Mouse (Mus musculus) bone marrow macrophage, adult 2 months (primary cell): Measurements from ENCODE around the gene Dio3. TPM values are rescaled to one million over a fixed set of nuclear protein-coding genes. Genes with fewer than 3 reads are reported as not detected.

Source experiments
- H3K27ac ChIP-seq: 2 replicates; pipeline ENCODE4 v1.5.1; 2012; ENCODE audit warnings: low read depth, low read length; ENCODE audit not compliant: insufficient read depth
- H3K4me1 ChIP-seq: 2 replicates; pipeline ENCODE4 v1.6.1; 2012; ENCODE audit warnings: low read length; ENCODE audit not compliant: control insufficient read depth, insufficient read depth
- H3K4me3 ChIP-seq: 2 replicates; pipeline ENCODE4 v1.5.1; 2012; ENCODE audit warnings: mild to moderate bottlenecking, low read length, moderate library complexity; ENCODE audit not compliant: insufficient read depth
- CTCF ChIP-seq: IDR thresholded peaks from 2 replicates; pipeline ENCODE4 v1.5.1; 2012; ENCODE audit warnings: low read depth, mild to moderate bottlenecking, low read length, moderate library complexity
- POLR2A ChIP-seq: IDR thresholded peaks from 2 replicates; pipeline ENCODE4 v1.6.1; 2012; ENCODE audit warnings: mild to moderate bottlenecking, low read depth, low read length, borderline replicate concordance
- polyA plus RNA-seq: library from polyadenylated mRNA; stranded (reverse); fragments of >200 nt; gene quantifications from 2 replicates; pipeline ENCODE4 v1.2.4, GENCODE M21; 2012; ENCODE audit not compliant: missing spikeins, insufficient read depth, insufficient read length

Dio3 gene
- polyA plus RNA-seq, 1 experiment, result 0.51 TPM

DNA sequence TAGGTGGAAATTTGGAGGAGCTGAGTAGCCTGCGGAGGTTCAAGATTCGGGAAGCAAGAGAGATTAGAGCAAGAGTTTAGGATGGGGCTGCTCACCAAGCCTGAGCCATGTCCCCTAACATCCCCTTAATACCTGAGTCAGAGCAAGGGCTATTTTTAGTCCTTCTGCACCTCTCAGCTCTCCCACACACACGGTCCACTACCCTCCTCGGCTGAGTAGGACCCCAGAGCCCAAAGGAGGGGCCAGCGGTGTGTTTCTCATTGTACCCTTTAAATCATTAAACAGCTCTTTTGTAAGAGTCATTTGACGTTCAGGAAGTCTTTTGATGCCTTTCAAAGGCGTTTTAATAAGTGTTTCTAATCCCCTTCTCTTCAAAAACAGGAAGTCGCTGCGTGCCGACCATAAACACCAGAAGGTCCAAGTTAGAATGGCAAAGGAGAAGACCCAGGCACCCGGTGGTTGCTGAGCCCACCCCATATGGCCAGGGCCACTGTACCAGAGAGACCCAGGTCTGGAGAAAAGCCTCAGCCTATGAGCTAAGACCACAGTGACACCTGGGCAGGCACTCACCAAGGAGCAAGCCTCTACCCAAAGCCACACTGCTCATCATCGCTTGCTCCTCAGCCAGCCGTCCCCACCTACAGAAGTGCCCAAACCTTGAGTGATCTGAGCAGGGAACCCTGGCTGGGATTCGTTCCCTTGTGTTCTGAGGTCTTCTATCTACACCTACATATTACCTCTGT, 22.2 kb upstream of the Dio3 start:
- no peak overlapping the region for H3K4me3 ChIP-seq
- no peak overlapping the region for H3K27ac ChIP-seq

DNA sequence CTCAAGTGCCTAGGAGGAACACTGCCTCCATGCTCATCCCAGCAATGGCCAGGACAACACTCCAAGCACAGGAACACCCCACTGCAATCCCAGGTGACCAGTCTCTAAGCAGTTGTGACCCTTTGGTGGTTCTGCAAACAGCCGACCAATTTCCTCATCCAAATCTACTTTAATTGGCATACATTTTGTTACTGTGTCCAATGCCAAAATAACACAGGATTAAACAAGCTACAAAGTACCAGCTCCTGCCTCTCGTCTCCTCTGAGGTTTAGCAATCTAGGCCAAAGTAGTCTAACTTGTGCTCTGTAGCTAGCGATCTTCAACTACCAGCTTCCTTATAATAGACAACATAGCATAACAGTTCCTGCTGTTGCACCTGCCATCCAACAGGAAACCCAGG, 10.6 kb upstream of the Dio3 start:
- Histone ChIP-seq H3K27ac (no peak overlapping the region), H3K4me3 (no peak overlapping the region), H3K4me1 (no peaks in the 10 kb centered on the region)
- no peak for TF ChIP-seq POLR2A
- no peak for TF ChIP-seq CTCF

More for the DNA sequence above, 22.2 kb upstream of the Dio3 start:
- no peak for TF ChIP-seq POLR2A
- TF ChIP-seq CTCF, result no peak
- H3K4me1 ChIP-seq, result no peaks in the 10 kb centered on the region

DNA sequence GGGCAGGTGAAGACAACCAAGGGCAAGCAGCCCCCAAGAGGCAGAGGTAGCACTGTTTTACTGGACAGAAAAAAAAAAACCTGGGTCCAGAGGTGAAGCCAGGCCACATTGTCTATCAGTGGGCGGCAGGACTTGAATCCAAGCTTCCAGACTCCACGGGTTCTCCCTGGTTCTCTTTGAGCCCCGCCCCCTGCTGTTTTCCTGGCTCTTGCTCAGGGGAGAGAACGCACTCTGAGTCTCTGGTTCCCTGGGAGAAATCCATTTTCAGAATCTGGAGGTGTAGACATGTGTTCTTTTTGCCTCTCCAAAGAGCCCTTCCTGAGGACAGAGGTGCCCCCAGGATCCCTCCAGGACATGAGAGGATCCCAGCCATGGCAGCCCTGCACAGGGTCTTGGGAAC, 9.2 kb upstream of the Dio3 start:
- Histone ChIP-seq H3K27ac (no peak overlapping the region), H3K4me3 (no peak overlapping the region), H3K4me1 (no peaks in the 10 kb centered on the region)
- TF ChIP-seq CTCF (no peak), POLR2A (no peak)

DNA sequence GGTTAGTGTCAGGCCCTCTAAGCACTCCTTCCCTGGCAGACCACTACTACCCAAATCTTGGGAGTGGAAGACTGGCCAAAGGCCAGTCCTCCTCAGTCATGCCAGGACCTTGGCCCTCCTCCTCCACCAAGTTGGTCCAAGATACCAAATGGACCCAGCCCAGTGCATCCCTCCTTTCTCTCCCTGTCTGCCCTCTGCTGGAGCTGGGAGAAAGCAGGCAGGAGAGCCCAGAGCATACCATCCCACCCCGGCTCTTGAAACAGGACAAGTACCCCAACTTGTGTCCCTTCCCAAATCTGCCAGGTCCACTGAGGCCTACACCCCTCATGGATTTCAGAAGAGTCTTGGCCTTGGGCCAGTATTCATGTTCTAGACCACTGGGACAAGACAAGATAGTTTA, 2.8 kb upstream of the Dio3 start:
- H3K4me1 ChIP-seq, result no peaks in the 10 kb centered on the region
- no peak for TF ChIP-seq CTCF
- no peak for TF ChIP-seq POLR2A
- H3K27ac ChIP-seq, result no peak overlapping the region
- H3K4me3 ChIP-seq, result no peak overlapping the region

DNA sequence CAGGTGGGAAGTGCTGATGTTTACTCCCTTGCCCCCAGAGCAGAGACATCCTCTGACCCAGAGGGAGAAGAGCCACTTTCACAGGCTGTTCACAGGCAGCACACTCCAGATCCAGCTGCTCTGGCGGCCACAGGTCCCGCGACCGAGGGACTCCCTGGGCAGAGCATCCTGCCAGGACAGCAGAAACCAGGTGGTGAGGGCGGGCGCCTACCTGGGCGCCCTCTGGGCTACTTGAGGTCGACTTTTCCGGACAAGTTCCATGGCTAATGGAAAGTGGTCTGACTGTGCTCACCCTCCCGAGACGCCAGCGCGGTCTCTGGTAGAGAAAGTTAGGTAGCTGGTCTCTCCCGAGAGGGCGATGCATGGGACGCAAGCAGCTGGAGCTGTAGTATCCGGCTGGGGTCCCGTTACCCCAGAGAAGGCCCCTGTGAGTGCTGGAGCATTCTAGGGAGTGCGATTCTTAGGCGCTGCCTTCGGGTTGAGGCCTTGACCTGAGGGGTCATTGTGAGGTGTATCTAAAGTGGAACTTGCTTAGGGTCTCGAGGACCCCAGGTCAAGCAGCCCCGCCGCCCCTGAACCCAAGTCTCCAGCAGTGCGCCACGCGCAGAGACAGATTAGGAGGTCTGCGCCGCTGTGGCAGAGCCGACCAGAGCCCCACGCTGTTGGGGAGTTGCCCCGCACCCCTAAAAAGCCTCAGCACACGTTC, 1.5 kb upstream of the Dio3 start:
- TF ChIP-seq CTCF (no peak), POLR2A (no peak)
- Histone ChIP-seq H3K4me1 (no peaks in the 10 kb centered on the region), H3K27ac (no peak overlapping the region), H3K4me3 (no peak overlapping the region)

DNA sequence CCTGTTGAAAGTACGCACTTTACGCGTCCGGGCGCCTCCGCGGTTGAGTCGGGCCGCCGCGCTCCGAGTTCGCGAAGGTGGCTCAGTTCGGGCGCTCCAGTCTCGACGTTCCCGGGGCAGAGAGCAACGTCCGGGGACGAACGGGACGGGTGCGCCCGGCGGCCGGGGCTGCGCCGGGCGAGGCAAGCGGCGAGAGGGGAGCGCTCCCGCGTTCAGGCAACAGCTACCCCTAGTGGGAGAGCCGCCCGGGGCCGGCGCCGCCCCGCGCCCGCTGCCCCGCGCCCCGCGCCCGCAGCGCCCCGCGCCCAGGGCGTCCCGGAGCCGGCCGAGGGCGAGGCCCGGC, 932 bp upstream of the Dio3 start:
- no peak for TF ChIP-seq POLR2A
- no peak for TF ChIP-seq CTCF
- Histone ChIP-seq H3K4me3 (no peak overlapping the region), H3K27ac (no peak overlapping the region), H3K4me1 (no peaks in the 10 kb centered on the region)

DNA sequence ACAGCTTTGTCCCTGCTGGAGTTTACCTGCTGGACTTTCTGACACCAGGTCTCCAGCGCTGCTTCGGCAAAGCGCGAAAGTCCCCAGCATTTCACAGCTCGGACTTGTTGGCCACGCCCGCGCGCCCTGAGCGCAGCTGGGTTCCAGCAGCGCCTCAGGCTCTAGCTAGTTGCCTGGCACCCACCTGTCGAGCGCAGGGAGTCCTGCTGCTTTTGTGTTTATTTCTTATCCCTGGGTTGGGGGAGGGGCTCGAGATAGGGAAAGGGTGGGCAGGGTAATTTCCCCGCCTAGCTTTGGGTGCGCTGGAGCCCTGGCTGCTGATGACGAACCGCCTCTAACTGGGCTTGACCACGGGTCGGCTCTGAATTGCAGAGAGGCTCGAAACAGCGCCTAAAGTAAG, 1.5 kb downstream of the Dio3 start:
- no peak overlapping the region for H3K4me3 ChIP-seq
- no peak overlapping the region for H3K27ac ChIP-seq
- no peak for TF ChIP-seq POLR2A
- TF ChIP-seq CTCF, result no peak
- H3K4me1 ChIP-seq, result no peaks in the 10 kb centered on the region

DNA sequence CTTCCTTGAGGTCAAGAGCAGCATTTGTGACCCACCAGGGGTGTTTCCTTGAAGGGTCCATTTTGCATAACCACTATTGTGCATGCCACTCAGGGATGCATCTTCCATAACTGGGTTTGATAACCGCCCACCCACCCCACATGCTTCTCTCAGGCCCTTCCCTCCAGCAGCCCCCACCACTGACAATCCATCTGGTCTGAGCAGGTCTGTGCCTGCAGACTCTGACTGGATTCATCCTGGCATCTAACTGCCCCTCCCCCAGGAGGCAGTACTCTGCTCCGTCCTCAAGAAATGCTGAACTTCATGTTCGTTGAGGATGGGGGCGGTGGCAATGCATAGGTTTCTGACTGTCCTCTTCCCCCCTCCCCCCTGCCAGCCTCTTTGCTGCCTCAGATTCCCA, 4.9 kb downstream of the Dio3 start:
- Histone ChIP-seq H3K27ac (no peak overlapping the region), H3K4me3 (no peak overlapping the region), H3K4me1 (no peaks in the 10 kb centered on the region)
- TF ChIP-seq POLR2A (no peak), CTCF (no peak)

DNA sequence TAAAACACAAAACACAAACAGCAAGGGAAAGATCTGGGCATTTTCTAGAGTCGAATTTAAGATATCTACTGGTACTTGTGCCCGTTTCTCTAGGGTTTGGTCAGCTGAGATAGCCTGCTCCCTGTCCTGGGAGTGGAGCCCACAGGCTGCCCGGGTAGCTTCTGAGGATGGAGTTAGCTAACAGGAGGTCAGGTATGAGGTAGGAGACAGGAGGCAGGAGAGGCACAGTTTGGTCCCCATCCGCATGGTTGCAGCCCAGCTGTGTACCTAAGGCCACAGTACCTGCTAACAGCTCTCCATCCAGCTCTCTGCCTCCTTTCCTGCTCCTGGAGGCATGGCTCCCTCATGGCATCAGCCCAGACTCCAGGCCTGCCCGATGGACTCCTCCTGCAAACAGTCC, 13.9 kb downstream of the Dio3 start:
- TF ChIP-seq POLR2A (no peak), CTCF (no peak)
- Histone ChIP-seq H3K27ac (no peak overlapping the region), H3K4me1 (no peaks in the 10 kb centered on the region), H3K4me3 (no peak overlapping the region)

DNA sequence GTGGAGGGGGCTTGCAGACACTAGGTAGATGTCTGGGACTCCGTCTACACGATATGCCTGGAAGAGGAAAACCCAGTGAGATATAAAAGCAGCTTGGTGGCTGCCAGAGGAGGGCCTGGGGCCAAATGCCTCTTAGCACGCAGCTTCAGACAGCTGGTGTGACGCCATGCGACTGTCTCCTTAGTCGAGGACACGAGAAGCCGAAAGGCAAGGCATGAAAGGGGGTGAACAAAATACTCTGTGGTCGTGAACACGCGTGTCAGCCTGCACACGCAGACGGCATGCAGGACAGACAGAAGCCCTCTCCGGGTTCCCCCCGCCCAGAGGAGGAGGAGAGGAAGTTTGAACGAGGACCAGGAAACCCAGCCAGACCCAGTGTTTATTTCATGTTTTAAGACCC, 16.0 kb downstream of the Dio3 start:
- Histone ChIP-seq H3K27ac (no peak overlapping the region), H3K4me3 (no peak overlapping the region), H3K4me1 (no peaks in the 10 kb centered on the region)
- no peak for TF ChIP-seq CTCF
- no peak for TF ChIP-seq POLR2A
